Mouse (Mus musculus) midbrain, embryonic 16.5 days (tissue): ENCODE data around the gene Nudt19. TPM values are rescaled to one million over a fixed set of nuclear protein-coding genes. Genes with fewer than 3 reads are reported as not detected.

ENCODE experiments used
- ATAC-seq: fragments of 200-750 bp; cut with Nextera tagmentation; 2 replicates; pipeline ENCODE4 v1.8.0; 2017; ENCODE audit warnings: moderate TSS enrichment
- H3K27ac ChIP-seq: fragments of 300-500 bp; sonication (generic); 2 replicates; pipeline ENCODE4 v1.5.1; 2014; ENCODE audit warnings: mild to moderate bottlenecking, low read length, mixed read lengths
- H3K27me3 ChIP-seq: fragments of 300-500 bp; sonication (generic); 2 replicates; pipeline ENCODE4 v1.6.1; 2014; ENCODE audit warnings: low read depth, low read length, mixed read lengths; ENCODE audit not compliant: control insufficient read depth, insufficient read depth
- H3K36me3 ChIP-seq: fragments of 300-500 bp; sonication (generic); 2 replicates; pipeline ENCODE4 v1.6.1; 2014; ENCODE audit warnings: mild to moderate bottlenecking, low read length, moderate library complexity, mixed read lengths; ENCODE audit not compliant: control insufficient read depth, insufficient read depth
- H3K4me1 ChIP-seq: fragments of 300-500 bp; sonication (generic); 2 replicates; pipeline ENCODE4 v1.6.1; 2014; ENCODE audit warnings: mild to moderate bottlenecking, low read length, mixed read lengths; ENCODE audit not compliant: control insufficient read depth, insufficient read depth
- H3K4me2 ChIP-seq: fragments of 300-500 bp; sonication (generic); 2 replicates; pipeline ENCODE4 v1.6.1; 2014; ENCODE audit warnings: mild to moderate bottlenecking, low read length, mixed read lengths
- H3K4me3 ChIP-seq: fragments of 300-500 bp; sonication (generic); 2 replicates; pipeline ENCODE4 v1.5.1; 2014; ENCODE audit warnings: low read depth, mild to moderate bottlenecking, low read length, moderate library complexity, mixed read lengths
- H3K9ac ChIP-seq: fragments of 300-500 bp; sonication (generic); 2 replicates; pipeline ENCODE4 v1.6.1; 2014; ENCODE audit warnings: low read depth, low read length, mixed read lengths
- H3K9me3 ChIP-seq: fragments of 300-500 bp; sonication (generic); replicated peaks from 2 replicates; pipeline ENCODE4 v1.6.1; 2014; ENCODE audit warnings: mild to moderate bottlenecking, low read length, mixed read lengths; ENCODE audit not compliant: control insufficient read depth, poor library complexity, severe bottlenecking
- WGBS: fragments of 180-500 bp; shearing (Covaris S2); extraction: QIAGEN DNeasy Blood & Tissue Kit; methylation state at CpG from one replicate; pipeline ENCODE4 v1.1.7; 2014; 5-methylcytosine and 5-hydroxymethylcytosine counted together
- polyA plus RNA-seq: library from polyadenylated mRNA; unstranded; fragments of >200 nt; fragmentation: Nextera tagmentation; extraction: Ambion mirVana; gene quantifications from 2 replicates; pipeline ENCODE4 v1.2.1, GENCODE M21; 2015

Nudt19 gene
- polyA plus RNA-seq, 1 experiment from 2014 or later: 102 TPM

- Histone ChIP-seq H3K36me3 (peaks cover 3% of the 10 kb centered on the region; the same call in 1 of the 2 replicates), H3K4me1 (peaks cover 22% of the 10 kb centered on the region), H3K4me2 (no peak overlapping the region), H3K4me3 (no peak overlapping the region), H3K9ac (no peak overlapping the region), H3K27me3 (peaks cover 22% of the 10 kb centered on the region), H3K9me3 (no peaks in the 10 kb centered on the region), H3K27ac (no peak overlapping the region)
- ATAC-seq: no peak
- 78% methylated on average over 5 of the region's 5 CpGs for WGBS
Observed at GRCm38 (mm10) chr7:35587728-35588127, 31.6 kb upstream of the Nudt19 start.

GRCm38 (mm10) chr7:35586906-35587445 lies 30.9 kb upstream of the Nudt19 start:
- Histone ChIP-seq H3K27ac (no peak overlapping the region), H3K4me2 (peak overlapping the region; percentile 100), H3K36me3 (no peaks in the 10 kb centered on the region), H3K4me3 (peak overlapping the region; percentile 94), H3K9ac (peak overlapping the region; percentile 94), H3K27me3 (peaks cover 23% of the 10 kb centered on the region), H3K4me1 (peaks cover 22% of the 10 kb centered on the region), H3K9me3 (no peaks in the 10 kb centered on the region)
- WGBS: 24% methylated on average over 15 of the region's 15 CpGs
- ATAC-seq: no peak

- Histone ChIP-seq H3K4me3 (peak within 1 kb of the TSS; percentile 94), H3K27me3 (peaks cover 23% of the 10 kb centered on the region), H3K36me3 (no peaks in the 10 kb centered on the region), H3K4me1 (peaks cover 22% of the 10 kb centered on the region), H3K27ac (peak within 1 kb of the TSS; percentile 72), H3K9me3 (no peaks in the 10 kb centered on the region), H3K4me2 (peak within 1 kb of the TSS; percentile 100), H3K9ac (peak within 1 kb of the TSS; percentile 94)
- under 1% methylated on average over 49 of the region's 49 CpGs for WGBS
- peak; percentile 99 for ATAC-seq
Observed at GRCm38 (mm10) chr7:35586055-35586905, 30.2 kb upstream of the Nudt19 start, which contains the start of gene Ankrd27. Ankrd27 (plus strand) TSS chr7:35586244.

- peak within 1 kb of the TSS; percentile 94 for H3K4me3 ChIP-seq
- peak within 1 kb of the TSS; percentile 100 for H3K4me2 ChIP-seq
- H3K4me1 ChIP-seq: peaks cover 22% of the 10 kb centered on the region
- ATAC-seq: peak; percentile 79
- H3K9ac ChIP-seq: peak within 1 kb of the TSS; percentile 94
- H3K36me3 ChIP-seq: no peaks in the 10 kb centered on the region
- no peaks in the 10 kb centered on the region for H3K9me3 ChIP-seq
- peaks cover 23% of the 10 kb centered on the region for H3K27me3 ChIP-seq
- peak within 1 kb of the TSS; percentile 72 for H3K27ac ChIP-seq
- WGBS: under 1% methylated on average over 45 of the region's 45 CpGs
Observed at GRCm38 (mm10) chr7:35585191-35586054, 29.3 kb upstream of the Nudt19 start, which contains the start of gene Rgs9bp. Rgs9bp (minus strand) TSS chr7:35585582.

GRCm38 (mm10) chr7:35584786-35585190 lies 28.7 kb upstream of the Nudt19 start:
- ATAC-seq: no peak
- 1% methylated on average over 49 of the region's 50 CpGs for WGBS
- H3K9ac ChIP-seq: peak overlapping the region; percentile 50

GRCm38 (mm10) chr7:35584068-35584785 lies 28.1 kb upstream of the Nudt19 start:
- WGBS: 3% methylated on average over 36 of the region's 36 CpGs
- Histone ChIP-seq H3K4me2 (peak overlapping the region; percentile 100), H3K36me3 (no peaks in the 10 kb centered on the region), H3K27me3 (peaks cover 23% of the 10 kb centered on the region), H3K27ac (no peak overlapping the region), H3K4me3 (peak overlapping the region; percentile 94), H3K4me1 (peaks cover 22% of the 10 kb centered on the region), H3K9me3 (no peaks in the 10 kb centered on the region), H3K9ac (peak overlapping the region; percentile 50)
- no peak for ATAC-seq

More at GRCm38 (mm10) chr7:35584786-35585190, 28.7 kb upstream of the Nudt19 start:
- peak overlapping the region; percentile 100 for H3K4me2 ChIP-seq
- H3K4me1 ChIP-seq: peaks cover 22% of the 10 kb centered on the region
- peak overlapping the region; percentile 94 for H3K4me3 ChIP-seq
- no peak overlapping the region for H3K27ac ChIP-seq
- no peaks in the 10 kb centered on the region for H3K9me3 ChIP-seq
- no peaks in the 10 kb centered on the region for H3K36me3 ChIP-seq
- peaks cover 23% of the 10 kb centered on the region for H3K27me3 ChIP-seq

GRCm38 (mm10) chr7:35583476-35584025 lies 27.4 kb upstream of the Nudt19 start:
- 8% methylated on average over 11 of the region's 11 CpGs for WGBS
- H3K4me3 ChIP-seq: no peak overlapping the region
- no peak overlapping the region for H3K4me2 ChIP-seq

GRCm38 (mm10) chr7:35582719-35583118 lies 26.6 kb upstream of the Nudt19 start:
- H3K27me3 ChIP-seq: peaks cover 23% of the 10 kb centered on the region
- H3K4me2 ChIP-seq: no peak overlapping the region
- no peak overlapping the region for H3K4me3 ChIP-seq
- H3K27ac ChIP-seq: no peak overlapping the region
- H3K9ac ChIP-seq: no peak overlapping the region
- H3K9me3 ChIP-seq: no peaks in the 10 kb centered on the region
- H3K4me1 ChIP-seq: peaks cover 22% of the 10 kb centered on the region
- no peak for ATAC-seq
- whole genome bisulfite sequencing: 61% methylated on average over 5 of the region's 5 CpGs
- no peaks in the 10 kb centered on the region for H3K36me3 ChIP-seq

More at GRCm38 (mm10) chr7:35583476-35584025, 27.4 kb upstream of the Nudt19 start:
- H3K27ac ChIP-seq: no peak overlapping the region
- H3K9me3 ChIP-seq: no peaks in the 10 kb centered on the region
- no peak for ATAC-seq
- H3K4me1 ChIP-seq: peaks cover 22% of the 10 kb centered on the region
- no peak overlapping the region for H3K9ac ChIP-seq
- no peaks in the 10 kb centered on the region for H3K36me3 ChIP-seq
- peaks cover 23% of the 10 kb centered on the region for H3K27me3 ChIP-seq
